Mouse (Mus musculus) gastrocnemius, adult 2 months (tissue): ENCODE measurements around the gene Tbc1d10c. TPM values are rescaled to one million over a fixed set of nuclear protein-coding genes. Genes with fewer than 3 reads are reported as not detected.
A peak's percentile ranks its signal among the peaks of the same experiment; 100 is the strongest.

Experiments
- DNase-seq: peaks from one replicate; pipeline ENCODE4 v3.0.0; 2022
- H3K27ac ChIP-seq: fragments of 200-600 bp; 2 replicates; pipeline ENCODE4 v1.8.1; 2022; ENCODE audit warnings: mild to moderate bottlenecking
- H3K4me3 ChIP-seq: fragments of 200-600 bp; 2 replicates; pipeline ENCODE4 v1.8.1; 2022; ENCODE audit warnings: mild to moderate bottlenecking, moderate library complexity
- CTCF ChIP-seq: fragments of 200-600 bp; IDR thresholded peaks from 2 replicates; pipeline ENCODE4 v1.8.1; 2022; ENCODE audit warnings: antibody characterized with exemption, mild to moderate bottlenecking, moderate library complexity
- intact Hi-C: fragments of 180-260 bp; cut with DNase I; formaldehyde crosslinking; loops from one replicate; pipeline ENCODE4 v1.15.1; 2025
- total RNA-seq, 2 experiments: library from RNA; stranded (reverse); gene quantifications; 2 replicates each; pipeline ENCODE4 v1.2.3; 2021

Gene Tbc1d10c
- total RNA-seq, 2 experiments from 2014 or later = 6.7 to 6.8 TPM

- DNase-seq = no peak
- intact Hi-C loops = no loop called here
- Histone ChIP-seq H3K4me3 (no peak overlapping the region), H3K27ac (no peak overlapping the region)
- TF ChIP-seq CTCF = no peak
Measured at GRCm38 (mm10) chr19:4150567-4151487, 40.3 kb downstream of the Tbc1d10c start.

- Histone ChIP-seq H3K27ac (peak overlapping the region; percentile 96; the same call in 1 of the 2 replicates), H3K4me3 (peak overlapping the region; percentile 97)
- DNase-seq = no peak
- TF ChIP-seq CTCF = no peak
- intact Hi-C loops = no loop called here
Measured at GRCm38 (mm10) chr19:4149764-4150461, 41.2 kb downstream of the Tbc1d10c start.

- intact Hi-C loops = no loop called here
- no peak for DNase-seq
- H3K27ac ChIP-seq = peak overlapping the region; percentile 96
- TF ChIP-seq CTCF = no peak
- peak overlapping the region; percentile 97 for H3K4me3 ChIP-seq
Measured at GRCm38 (mm10) chr19:4149283-4149682, 41.8 kb downstream of the Tbc1d10c start.

DNA sequence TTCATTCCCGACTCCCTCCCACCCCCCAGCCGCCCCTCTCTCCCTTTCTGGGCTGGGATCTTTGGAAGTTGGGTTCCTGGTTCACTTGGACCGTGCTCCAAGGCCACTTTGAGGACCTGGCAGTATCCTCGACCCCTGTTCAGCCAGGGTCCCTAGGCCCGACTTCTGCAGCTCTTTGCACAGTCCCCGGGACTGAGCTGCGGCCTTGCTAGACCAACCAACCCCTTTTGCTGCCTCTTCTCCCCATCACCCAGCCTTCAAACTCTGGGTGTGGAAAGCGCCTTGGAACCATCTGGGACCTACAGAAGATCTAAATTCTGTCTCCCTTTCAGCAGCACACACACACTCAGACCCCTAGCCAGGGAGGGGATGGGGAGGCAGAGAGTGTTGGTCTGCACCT lies 42.3 kb downstream of the Tbc1d10c start:
- intact Hi-C loops = no loop called here
- H3K27ac ChIP-seq = peak overlapping the region; percentile 96
- no peak for DNase-seq
- peak overlapping the region; percentile 97 for H3K4me3 ChIP-seq
- TF ChIP-seq CTCF = no peak

GRCm38 (mm10) chr19:4148491-4148806 lies 42.6 kb downstream of the Tbc1d10c start, which contains the start of gene Coro1b:
TSS of gene Coro1b (plus strand) at chr19:4148619.
- intact Hi-C loops = no loop called here

GRCm38 (mm10) chr19:4147782-4148490 lies 43.1 kb downstream of the Tbc1d10c start:
- H3K4me3 ChIP-seq = peak overlapping the region; percentile 97
- intact Hi-C loops = no loop called here
- TF ChIP-seq CTCF = no peak
- H3K27ac ChIP-seq = peak overlapping the region; percentile 96
- no peak for DNase-seq

More at GRCm38 (mm10) chr19:4148491-4148806, 42.6 kb downstream of the Tbc1d10c start, which contains the start of gene Coro1b:
- no peak for TF ChIP-seq CTCF
- H3K27ac ChIP-seq = peak within 1 kb of the TSS; percentile 96
- DNase-seq = peak; percentile 98
- H3K4me3 ChIP-seq = peak within 1 kb of the TSS; percentile 97

DNA sequence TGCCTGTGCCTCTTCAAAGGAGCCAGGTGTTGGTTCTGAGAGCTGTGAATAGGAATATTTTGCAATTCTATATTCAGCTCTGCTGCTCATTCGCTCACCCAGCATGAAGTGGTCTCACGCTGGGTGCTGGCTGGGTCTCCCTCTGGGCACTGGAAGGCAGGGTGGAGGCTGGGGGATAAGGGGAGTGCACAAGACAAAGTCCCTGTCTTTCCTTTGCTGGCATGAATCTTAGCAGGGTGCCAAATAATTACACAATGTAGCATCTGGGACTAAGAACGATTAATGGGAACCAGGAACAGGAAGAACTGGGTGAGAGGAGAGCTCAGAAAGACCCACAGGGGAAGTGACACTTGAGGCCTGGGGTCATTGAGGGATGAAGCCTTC lies 44.1 kb downstream of the Tbc1d10c start:
- TF ChIP-seq CTCF = no peak
- no peak for DNase-seq
- intact Hi-C loops = no loop called here
- Histone ChIP-seq H3K4me3 (no peak overlapping the region), H3K27ac (peak overlapping the region; percentile 96)

DNA sequence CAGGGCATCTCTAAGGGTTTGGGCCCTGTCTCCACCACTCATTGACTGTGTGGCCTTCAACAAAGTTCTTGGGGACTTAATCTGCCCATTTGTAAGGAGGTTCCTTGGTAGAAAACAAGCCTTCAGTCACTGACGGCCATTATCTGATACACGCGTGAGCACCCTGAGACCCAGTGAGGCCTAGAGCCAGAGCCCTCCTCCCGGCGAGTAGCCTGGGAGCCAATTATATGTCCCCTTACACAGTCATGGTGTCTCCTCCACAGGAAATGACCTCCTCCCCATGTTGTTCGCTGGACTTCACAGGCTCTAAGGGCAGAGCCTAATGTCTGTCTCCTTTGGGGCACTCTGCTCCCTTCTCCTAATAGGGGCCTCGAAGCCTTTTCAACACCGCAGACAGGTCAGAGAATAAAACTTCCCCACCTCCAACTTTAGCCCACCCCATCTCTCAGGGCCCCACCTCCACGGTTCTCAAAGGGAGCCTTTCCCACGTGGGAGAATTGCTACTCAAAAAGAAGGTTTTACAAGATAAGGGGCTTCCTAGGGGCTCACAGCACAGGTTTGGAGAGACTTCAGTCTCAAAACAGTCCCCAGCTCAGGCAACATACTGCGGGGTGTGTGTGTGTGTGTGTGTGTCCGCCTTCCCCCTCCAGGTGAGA lies 44.6 kb downstream of the Tbc1d10c start:
- no peak overlapping the region for H3K4me3 ChIP-seq
- DNase-seq = no peak
- H3K27ac ChIP-seq = peak overlapping the region; percentile 96
- TF ChIP-seq CTCF = no peak
- intact Hi-C loops = no loop called here

DNA sequence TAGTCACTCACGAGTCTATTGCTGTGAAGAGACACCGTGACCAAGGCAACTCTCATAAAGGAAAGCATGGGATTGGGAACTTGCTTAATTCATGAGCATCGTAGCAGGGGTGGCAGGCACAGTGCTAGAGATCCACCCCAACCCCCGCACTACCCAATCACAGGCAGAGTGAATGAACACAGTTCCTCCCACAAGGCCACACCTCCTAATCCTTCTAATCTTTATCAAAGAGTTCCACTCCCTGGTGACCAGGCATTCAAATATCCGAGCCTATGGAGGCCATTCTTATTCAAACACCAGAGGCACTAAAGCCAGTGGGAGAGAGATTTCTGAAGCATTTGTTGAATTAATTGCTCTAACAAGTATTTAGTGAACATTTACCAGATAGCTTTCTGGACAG lies 45.1 kb downstream of the Tbc1d10c start:
- intact Hi-C loops = no loop called here
- no peak for TF ChIP-seq CTCF
- peak overlapping the region; percentile 96; the same call in 1 of the 2 replicates for H3K27ac ChIP-seq

GRCm38 (mm10) chr19:4144550-4145498 lies 46.3 kb downstream of the Tbc1d10c start:
- TF ChIP-seq CTCF = no peak
- intact Hi-C loops = no loop called here
- peak; percentile 56 for DNase-seq
- H3K27ac ChIP-seq = peak overlapping the region; percentile 96
- H3K4me3 ChIP-seq = no peak overlapping the region

More for the DNA sequence above, 45.1 kb downstream of the Tbc1d10c start:
- no peak for DNase-seq
- H3K4me3 ChIP-seq = no peak overlapping the region

DNA sequence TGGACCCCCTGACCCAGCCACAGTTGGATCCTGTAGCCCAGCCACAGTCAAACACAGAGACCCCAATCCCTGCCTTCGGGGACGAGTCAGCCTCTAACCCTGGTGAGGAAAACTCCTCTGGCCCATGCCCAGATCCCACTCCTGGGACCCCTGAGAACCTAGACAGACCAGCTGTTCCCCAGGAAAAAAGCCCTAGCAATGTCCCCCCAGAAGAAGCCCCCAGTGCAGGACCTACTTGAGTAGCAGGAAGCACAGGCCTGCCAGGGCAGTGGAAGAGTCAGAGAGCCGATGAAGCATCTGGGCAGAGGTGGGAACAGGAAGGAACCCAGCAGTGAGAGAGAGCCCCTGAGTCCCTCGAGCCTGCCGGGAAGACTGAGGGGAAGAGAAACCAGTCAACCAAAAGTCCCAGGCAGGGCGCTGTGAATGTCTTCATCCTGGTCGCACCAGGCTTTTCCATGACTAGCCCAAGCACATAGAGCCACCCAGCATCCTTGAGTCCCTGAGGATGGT lies 47.3 kb downstream of the Tbc1d10c start, which contains the start of gene Cabp4:
TSS of gene Cabp4 (minus strand) at position 275 of the 510 bp plus-strand sequence.
- no peak for TF ChIP-seq CTCF
- DNase-seq = no peak
- intact Hi-C loops = no loop called here
- H3K4me3 ChIP-seq = no peak within 1 kb of the TSS
- H3K27ac ChIP-seq = peak within 1 kb of the TSS; percentile 96
